Mouse (Mus musculus): ENCODE data around the gene Prkch.

Prkch gene

DNA sequence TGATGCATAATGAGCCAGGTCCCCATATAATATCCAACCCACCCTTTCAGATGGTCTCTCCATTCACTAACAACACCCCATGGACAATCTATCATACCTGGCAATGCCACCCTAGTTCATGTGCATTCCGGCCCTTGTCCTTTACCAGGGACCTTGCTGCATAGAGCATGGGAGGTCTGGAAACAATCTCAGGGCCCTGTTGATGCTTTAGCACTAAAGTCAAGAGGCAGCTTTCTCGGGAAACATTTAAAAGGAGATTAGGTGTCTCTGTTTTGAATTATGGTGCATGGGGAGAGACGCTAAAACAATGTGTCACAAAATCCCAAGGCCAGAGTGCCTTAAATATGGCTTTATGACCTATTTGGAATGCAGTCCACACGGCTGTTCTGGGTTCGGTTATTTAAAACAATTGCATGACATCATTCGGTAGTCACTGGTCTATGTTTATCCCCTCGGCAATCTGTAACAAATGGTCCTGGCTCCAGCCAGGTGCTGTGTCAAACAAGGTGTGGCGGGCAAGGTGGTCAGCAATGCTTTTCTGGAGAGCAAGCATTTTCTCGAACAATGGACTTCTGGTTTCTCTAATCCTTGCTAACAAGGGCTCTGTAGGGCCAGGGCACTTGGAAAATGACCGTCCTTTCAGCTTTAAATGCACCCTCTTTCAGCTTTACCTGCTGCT, 217.9 kb downstream of the Prkch start:
- DNase-seq (ENCODE audit: low spot score) = no peak

DNA sequence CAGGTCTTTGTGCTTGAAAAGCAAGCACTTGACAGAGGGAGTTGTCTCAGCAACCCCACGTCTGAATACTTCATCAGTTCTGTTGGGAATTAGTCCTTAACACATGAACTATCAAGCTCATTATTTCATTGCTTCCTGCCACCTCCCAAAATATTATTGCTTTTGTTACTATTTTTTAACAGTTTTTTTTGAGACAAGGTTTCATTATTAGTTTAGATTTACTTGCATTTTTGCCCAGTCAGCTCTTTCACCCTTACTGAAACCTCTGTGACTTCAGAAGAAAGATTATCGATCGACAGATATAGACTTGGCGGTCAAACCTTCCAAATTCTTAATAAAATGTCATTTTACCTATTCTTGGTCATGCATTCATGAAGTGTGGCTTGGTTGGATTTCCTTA, 219.3 kb downstream of the Prkch start:
- no peak for DNase-seq (ENCODE audit: low spot score)

GRCm38 (mm10) chr12:73805541-73805940, 220.9 kb downstream of the Prkch start:
- DNase-seq (ENCODE audit: low spot score) = no peak

DNA sequence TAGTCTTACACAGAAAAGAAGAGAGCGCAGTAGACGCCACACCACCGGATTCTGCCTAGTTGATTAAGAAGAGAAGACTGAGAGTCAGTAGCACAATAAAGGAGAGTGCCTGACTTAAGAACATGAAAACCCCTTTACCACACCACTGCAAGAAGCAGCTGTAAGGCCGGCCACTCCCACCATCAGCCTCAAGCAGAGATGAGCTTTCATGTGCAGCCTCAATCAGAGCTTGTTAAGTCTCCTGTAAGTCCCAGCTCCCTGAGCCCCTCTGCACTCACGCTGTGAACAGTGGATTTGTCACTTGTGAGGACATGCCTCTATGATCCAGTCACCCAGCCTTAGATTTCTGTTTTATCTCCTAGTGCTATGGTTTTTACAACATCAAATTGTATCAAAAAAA, 221.4 kb downstream of the Prkch start:
- no peak for DNase-seq (ENCODE audit: low spot score)

- DNase-seq (ENCODE audit: low spot score) = no peak
These were observed 222.6 kb downstream of the Prkch start for GRCm38 (mm10) chr12:73807228-73807627.

GRCm38 (mm10) chr12:73810041-73810795, 225.6 kb downstream of the Prkch start:
- peak; percentile 77 for DNase-seq (ENCODE audit: low spot score)

GRCm38 (mm10) chr12:73810903-73811302, 226.3 kb downstream of the Prkch start:
- no peak for DNase-seq (ENCODE audit: low spot score)

DNA sequence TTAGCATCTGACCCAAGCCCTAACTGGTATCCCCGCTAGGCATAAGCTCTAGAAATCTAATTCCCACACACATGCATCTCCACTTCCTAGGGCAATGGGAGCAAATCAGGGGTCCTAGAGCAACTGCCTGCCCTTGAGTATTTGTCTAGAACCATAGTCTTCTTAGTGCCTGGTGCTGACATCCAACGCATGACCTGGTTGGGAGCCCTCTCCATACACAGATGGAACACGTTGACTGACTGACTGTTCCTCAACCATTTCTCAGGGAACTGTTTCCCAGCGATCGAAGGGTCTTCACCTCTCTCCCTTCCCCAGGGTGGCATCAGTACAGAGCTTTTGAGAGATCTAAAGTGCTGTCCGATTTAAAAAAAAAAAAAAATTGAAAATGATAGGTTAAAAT, 227.6 kb downstream of the Prkch start:
- no peak for DNase-seq (ENCODE audit: low spot score)

DNA sequence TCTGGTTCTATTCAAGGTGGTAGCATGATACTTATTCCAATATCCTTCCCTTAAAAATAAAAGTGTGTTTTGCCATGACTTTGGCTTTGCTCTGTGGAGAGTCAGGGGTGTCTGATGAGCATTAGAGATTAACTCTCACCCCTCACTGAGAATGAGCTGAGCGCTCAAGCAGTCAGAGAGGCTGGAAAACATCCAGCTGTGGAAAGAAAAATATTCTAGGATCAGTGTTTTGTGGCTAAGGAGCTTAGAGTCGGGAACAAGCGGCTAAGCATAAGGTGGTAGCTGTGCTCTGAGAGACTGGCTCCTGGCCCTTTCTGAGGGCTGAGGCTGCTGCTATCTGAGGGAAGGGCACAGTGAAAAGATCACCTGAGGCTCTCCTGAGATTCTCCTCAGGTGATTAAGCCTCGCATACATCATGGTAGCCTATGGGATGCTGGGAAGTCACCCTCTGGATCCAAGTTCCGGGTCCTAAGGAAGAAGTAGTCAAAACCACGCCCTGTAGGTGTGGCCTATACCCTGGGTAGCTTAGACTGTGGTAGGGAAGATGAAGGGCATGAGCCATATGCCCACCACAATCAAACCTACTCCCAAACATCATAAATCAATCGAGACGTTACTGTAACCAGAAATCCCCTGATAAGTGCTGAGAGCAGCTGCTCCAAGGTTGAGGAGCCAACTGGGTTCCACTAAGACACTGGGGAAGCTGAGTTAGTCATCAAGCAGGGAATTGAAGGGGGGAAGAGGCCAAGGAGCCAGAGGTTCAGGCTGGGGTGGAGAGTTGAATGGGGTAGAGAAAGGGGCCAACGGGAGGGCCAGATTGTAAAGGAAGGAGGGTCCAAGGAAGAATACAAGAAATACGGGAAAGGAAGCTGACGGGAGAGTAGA, 228.7 kb downstream of the Prkch start:
- no peak for DNase-seq (ENCODE audit: low spot score)

- no peak for DNase-seq (ENCODE audit: low spot score)
These were observed 229.6 kb downstream of the Prkch start for GRCm38 (mm10) chr12:73814056-73814735.

- peak; percentile 42 for DNase-seq (ENCODE audit: low spot score)
These were observed 230.3 kb downstream of the Prkch start for GRCm38 (mm10) chr12:73814897-73815296.

DNA sequence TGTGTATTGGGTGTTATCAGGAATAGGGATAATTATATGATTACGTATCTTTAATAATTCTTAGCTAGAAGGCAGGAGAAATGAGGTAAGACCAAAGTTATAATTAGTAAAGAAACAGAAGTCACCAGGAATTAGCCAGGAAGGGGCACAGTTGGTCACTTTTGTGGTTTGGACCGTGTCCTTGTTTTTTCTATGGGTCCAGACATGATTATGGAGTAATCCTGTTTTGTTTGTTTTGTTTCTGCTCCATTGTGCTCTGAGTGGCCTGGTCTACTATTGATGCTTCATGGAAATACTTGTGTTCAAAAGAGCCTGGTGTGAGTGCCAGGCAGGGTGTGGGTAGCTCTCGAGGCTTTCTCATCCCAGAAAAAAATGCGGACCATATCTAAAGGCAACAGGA, 230.9 kb downstream of the Prkch start:
- DNase-seq (ENCODE audit: low spot score) = no peak

- DNase-seq (ENCODE audit: low spot score) = no peak
These were observed 231.3 kb downstream of the Prkch start for GRCm38 (mm10) chr12:73815892-73816291.

- no peak for DNase-seq (ENCODE audit: low spot score)
These were observed 232.3 kb downstream of the Prkch start for GRCm38 (mm10) chr12:73816866-73817265.

GRCm38 (mm10) chr12:73818801-73819200, 234.2 kb downstream of the Prkch start:
- DNase-seq (ENCODE audit: low spot score) = no peak

- no peak for DNase-seq (ENCODE audit: low spot score)
These were observed 236.6 kb downstream of the Prkch start for GRCm38 (mm10) chr12:73821176-73821575.

DNA sequence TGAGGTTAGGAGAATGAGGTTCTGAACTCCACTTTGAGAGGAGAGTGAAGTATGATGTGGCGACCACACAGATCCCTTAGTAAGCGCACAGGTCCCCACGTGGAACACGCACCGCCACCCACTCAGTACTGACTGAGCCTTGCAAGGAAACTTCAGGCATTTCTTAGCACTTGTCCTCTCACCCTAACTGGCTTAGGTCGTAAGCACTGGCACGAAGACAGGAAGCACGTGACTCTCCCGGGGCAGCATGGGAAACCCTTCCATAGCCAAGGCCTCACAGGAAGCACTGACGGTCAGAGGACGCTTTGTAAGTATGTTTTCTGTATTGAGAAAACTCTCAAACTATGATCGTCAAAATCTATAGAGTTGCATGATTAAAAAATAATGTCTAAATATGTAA, 237.7 kb downstream of the Prkch start:
- DNase-seq (ENCODE audit: low spot score) = no peak

- DNase-seq (ENCODE audit: low spot score) = no peak
These were observed 240.2 kb downstream of the Prkch start for GRCm38 (mm10) chr12:73824828-73825227.

Measured in urinary bladder, postnatal 14 days (tissue).